Mouse (Mus musculus): ENCODE data around the gene Dpy19l3.
A peak's percentile ranks its signal among the peaks of the same experiment; 100 is the strongest.

DNA sequence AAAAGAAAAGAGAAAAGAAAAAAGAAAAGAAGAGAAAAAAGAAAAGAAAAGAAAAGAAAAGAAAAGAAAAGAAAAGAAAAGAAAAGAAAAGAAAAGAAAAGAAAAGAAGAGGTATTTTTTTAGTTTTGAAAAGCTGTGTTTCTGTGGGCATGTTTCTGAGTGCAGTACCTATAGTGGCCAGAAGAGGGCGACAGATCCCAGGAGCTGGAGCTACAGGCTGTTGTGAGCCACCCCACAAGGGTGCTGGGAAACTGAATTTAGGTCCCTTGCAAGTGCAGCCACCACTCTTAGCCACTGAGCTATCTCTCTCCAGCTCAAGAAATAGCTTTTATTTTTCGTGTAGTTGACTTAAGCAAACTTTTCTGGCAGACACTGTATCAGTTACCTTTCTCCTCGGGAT lies 95.1 kb downstream of the Dpy19l3 start:
- TF ChIP-seq CTCF (IDR thresholded peaks at IDR 0.05; ENCODE audit: low read depth) (peak; percentile 89), EP300 (IDR thresholded peaks at IDR 0.05; ENCODE audit: low read depth) (no peak)

Data from liver, embryonic 14.5 days (tissue).